ENCODE assay signal across 32 mouse cellular contexts in the genomic region with DNA sequence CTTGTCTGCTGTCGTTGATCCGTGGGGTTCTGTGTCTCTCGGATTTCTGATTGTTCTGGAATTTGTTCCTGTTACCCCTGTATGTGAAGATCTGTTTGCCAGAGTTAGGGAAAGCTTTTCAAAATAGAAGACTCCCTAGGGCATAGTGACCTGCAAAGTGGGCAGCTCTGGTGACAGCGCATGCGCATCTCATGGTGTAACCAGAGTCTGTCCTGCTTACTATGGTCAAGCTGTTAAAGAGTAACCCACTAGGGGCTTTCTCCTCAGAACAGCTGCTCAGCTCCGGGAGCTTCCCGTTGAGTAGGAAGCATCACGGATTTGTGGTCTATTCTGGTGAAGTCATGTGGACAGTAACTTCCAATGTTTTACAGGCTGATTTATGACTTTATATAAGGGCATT.
DNase-seq lines count a peak whose midpoint lies in the region; ATAC-seq lines count a peak whose summit lies in the region.
"Had no signal": no experiment of that assay in that cellular context is flagged by ENCODE, and none has a peak within 500 bp of the region (broad histone marks: within the 10 kb centered on the region; RNA-seq: fewer than 3 reads in every experiment).

No protein-coding gene starts in this region.

- H3K36me3 ChIP-seq in kidney, embryonic 15.5 days: peaks cover 78% of the 10 kb centered on the region

- 0 out of 2 replicates have a peak overlapping the region, but pooled peaks have one; percentile 32 for H3K27ac ChIP-seq in kidney, embryonic 15.5 days
- H3K27ac ChIP-seq: embryonic facial prominence, embryonic 12.5 days; forebrain, embryonic 10.5 days; heart, embryonic 10.5 days; heart, embryonic 15.5 days; hindbrain, embryonic 12.5 days; left cerebral cortex, adult 2 months; limb, embryonic 12.5 days; liver, embryonic 15.5 days; midbrain, embryonic 10.5 days; midbrain, embryonic 15.5 days; stomach, embryonic 15.5 days had no signal

- no peaks in the 10 kb centered on the region for H3K4me1 ChIP-seq in kidney, embryonic 15.5 days
- H3K4me1 ChIP-seq: embryonic facial prominence, embryonic 12.5 days; forebrain, embryonic 10.5 days; heart, embryonic 10.5 days; heart, embryonic 15.5 days; hindbrain, embryonic 12.5 days; limb, embryonic 12.5 days; liver, embryonic 15.5 days; midbrain, embryonic 10.5 days; midbrain, embryonic 15.5 days; stomach, embryonic 15.5 days had no signal

- no peaks in the 10 kb centered on the region for H3K27me3 ChIP-seq in kidney, embryonic 15.5 days
- H3K27me3 ChIP-seq: embryonic facial prominence, embryonic 12.5 days; heart, embryonic 15.5 days; hindbrain, embryonic 12.5 days; limb, embryonic 12.5 days; liver, embryonic 15.5 days; midbrain, embryonic 15.5 days; Patski; stomach, embryonic 15.5 days had no signal

- H3K4me3 ChIP-seq in kidney, embryonic 15.5 days (replicated peaks): no peak overlapping the region
- H3K4me3 ChIP-seq: embryonic facial prominence, embryonic 12.5 days; forebrain, embryonic 10.5 days; heart, embryonic 10.5 days; heart, embryonic 15.5 days; hindbrain, embryonic 12.5 days; left cerebral cortex, adult 2 months; limb, embryonic 12.5 days; liver, embryonic 15.5 days; midbrain, embryonic 10.5 days; midbrain, embryonic 15.5 days; stomach, embryonic 15.5 days had no signal

- peak; percentile 23; the same call in 1 of the 2 replicates for ATAC-seq in frontal cortex, adult (ENCODE audit: low TSS enrichment)
- ATAC-seq in kidney, embryonic 15.5 days (replicated peaks; ENCODE audit: low FRiP score): peak; percentile 81; the same call in 1 of the 2 replicates
- ATAC-seq in megakaryocyte-erythroid progenitor cell, adult 5-6 weeks (replicated peaks; ENCODE audit: low FRiP score, low TSS enrichment, poor library complexity, severe bottlenecking): no peak
- ATAC-seq: forebrain, embryonic 16.5 days; intestine, embryonic 16.5 days; midbrain, embryonic 15.5 days; Patski had no signal

- no peak for DNase-seq in frontal cortex, postnatal 14 days (ENCODE audit: low spot score in 2 of 2)
- DNase-seq in kidney, adult 18-20 months: peak; percentile 7
- DNase-seq in kidney, postnatal 25 days: peak; percentile 29 to 68
- DNase-seq in heart, adult 8-10 months (ENCODE audit: low spot score): no peak
- no peak for DNase-seq in adrenal gland, postnatal 36 days
- DNase-seq: adrenal gland, postnatal 10 days; cerebellum, adult 11 months; cerebellum, postnatal 14 days; gastrocnemius, postnatal 14 days; lung, embryonic 14.5 days; lung, postnatal 14 days; retina, postnatal 1 day; right cerebral cortex, postnatal 14 days; thymus, adult 18-20 months; thymus, postnatal 36 days had no signal

- no peak overlapping the region for H3K4me2 ChIP-seq in kidney, embryonic 15.5 days
- H3K4me2 ChIP-seq: embryonic facial prominence, embryonic 12.5 days; heart, embryonic 15.5 days; hindbrain, embryonic 12.5 days; limb, embryonic 12.5 days; liver, embryonic 15.5 days; lung, embryonic 14.5 days; midbrain, embryonic 15.5 days; stomach, embryonic 15.5 days had no signal

- H3K9ac ChIP-seq in kidney, embryonic 15.5 days: no peak overlapping the region
- H3K9ac ChIP-seq: embryonic facial prominence, embryonic 12.5 days; heart, embryonic 15.5 days; hindbrain, embryonic 12.5 days; limb, embryonic 12.5 days; liver, embryonic 15.5 days; lung, embryonic 14.5 days; midbrain, embryonic 15.5 days; stomach, embryonic 15.5 days had no signal

- no peaks in the 10 kb centered on the region for H3K9me3 ChIP-seq in kidney, embryonic 15.5 days (replicated peaks)
- H3K9me3 ChIP-seq: embryonic facial prominence, embryonic 12.5 days; forebrain, embryonic 10.5 days; heart, embryonic 10.5 days; heart, embryonic 15.5 days; hindbrain, embryonic 12.5 days; limb, embryonic 12.5 days; liver, embryonic 15.5 days; midbrain, embryonic 10.5 days; midbrain, embryonic 15.5 days; stomach, embryonic 15.5 days had no signal

- WGBS in kidney, embryonic 15.5 days: 63% methylated on average over 8 of the region's 8 CpGs

Comparison
In these comparisons a context has a peak if more than half of its experiments do, and no peak if none do; other contexts are left out.
1. DNase-seq: peak in kidney, adult 18-20 months (single experiment) and kidney, postnatal 25 days (2 of 2); none in frontal cortex, postnatal 14 days (0 of 2), heart, adult 8-10 months (single experiment) and adrenal gland, postnatal 36 days (0 of 2).